Mouse (Mus musculus): ENCODE data around the gene Cacna1b.

DNA sequence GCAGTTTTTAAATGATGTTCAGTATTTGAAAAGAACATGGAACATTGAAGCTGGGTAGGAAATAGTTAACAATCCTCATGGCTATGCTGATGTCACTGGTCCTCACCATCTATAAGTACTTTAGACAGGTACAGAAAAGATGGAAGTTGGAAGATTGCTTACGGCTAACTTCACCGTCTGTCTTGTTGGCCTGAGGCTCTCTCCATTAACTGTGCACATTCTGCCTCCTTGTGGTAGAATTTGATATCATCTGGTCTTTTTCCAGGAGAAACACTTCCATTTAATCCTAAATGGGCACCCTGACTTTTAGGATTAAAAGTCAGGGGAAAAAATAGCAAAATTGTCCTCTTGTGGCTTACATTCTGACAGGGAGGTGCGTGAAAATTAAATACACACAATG, 194.4 kb downstream of the Cacna1b start:
- TF ChIP-seq POLR2A (IDR thresholded peaks at IDR 0.05; ENCODE audit: insufficient read length, low read depth): no peak
- no peak for TF ChIP-seq SRF (IDR thresholded peaks at IDR 0.05; ENCODE audit: control insufficient read depth, insufficient read length, low read depth)
- TF ChIP-seq USF1 (IDR thresholded peaks at IDR 0.05; ENCODE audit: low read depth): no peak
- TF ChIP-seq POLR2AphosphoS2 (IDR thresholded peaks at IDR 0.05; ENCODE audit: insufficient read length, low read depth): no peak
- TF ChIP-seq TCF12 (IDR thresholded peaks at IDR 0.05; ENCODE audit: insufficient read depth, poor library complexity, severe bottlenecking): no peak
